Comparison of ENCODE assay signal across 8 mouse cellular contexts in the genomic region with DNA sequence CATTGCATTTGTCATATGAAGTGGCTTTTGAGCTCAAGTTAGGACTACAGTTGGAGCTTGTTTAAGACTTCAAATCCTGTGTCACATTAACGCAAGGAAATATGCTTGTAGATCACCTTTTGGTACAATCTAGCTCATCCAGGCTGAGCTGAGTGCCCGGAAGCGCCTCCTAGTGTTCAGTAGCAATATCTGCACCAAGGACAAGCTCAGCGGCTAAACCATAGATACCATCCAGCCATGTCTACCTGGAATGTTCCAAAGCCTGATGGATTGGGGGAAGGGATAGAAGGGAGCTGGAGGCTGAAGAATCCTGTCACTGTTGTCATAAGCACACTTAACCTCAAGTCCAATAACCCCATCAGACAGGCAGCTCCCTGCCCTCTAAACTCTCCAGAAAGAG.
A peak's percentile ranks its signal among the peaks of the same experiment; 100 is the strongest.
DNase-seq lines count a peak whose midpoint lies in the region; ATAC-seq lines count a peak whose summit lies in the region.

No protein-coding gene starts in this region.

- no peak for ATAC-seq in erythroid progenitor cell, adult 5-6 weeks (replicated peaks; ENCODE audit: low FRiP score, poor library complexity, severe bottlenecking)

- intact Hi-C loops in left cerebral cortex, postnatal 4 days (cut with DNase I): no loop called here

- peak; percentile 4 for DNase-seq in cerebellum, adult 9-10 months
- no peak for DNase-seq in cerebellum, adult 11-12 months
- DNase-seq in left cerebral cortex, postnatal 4 days: peak; percentile 18
- no peak for DNase-seq in left cerebral cortex, adult 9 months (ENCODE audit: low spot score in 2 of 2)
- peak; percentile 20 for DNase-seq in MEL-GATA-1-ER (ENCODE audit: extremely low read depth, low read depth)
- peak; percentile 39 to 53 for DNase-seq in kidney, postnatal 4 days
- no peak for DNase-seq in right cerebral cortex, postnatal 10 days (ENCODE audit: low spot score in 2 of 2)

Comparison
In these comparisons a context has a peak if more than half of its experiments do, and no peak if none do; other contexts are left out.
1. DNase-seq: peak in cerebellum, adult 9-10 months (single experiment), left cerebral cortex, postnatal 4 days (single experiment), MEL-GATA-1-ER (single experiment) and kidney, postnatal 4 days (2 of 2); none in cerebellum, adult 11-12 months (single experiment), left cerebral cortex, adult 9 months (0 of 2) and right cerebral cortex, postnatal 10 days (0 of 2).